Mouse (Mus musculus) ovary, postnatal 36 days (tissue): ENCODE measurements around the gene Cfap20.
A peak's percentile ranks its signal among the peaks of the same experiment; 100 is the strongest.

ENCODE experiments used
- DNase-seq: peaks from one replicate; pipeline ENCODE4 v3.0.0; 2022; ENCODE audit warnings: low spot score, mixed read lengths

Cfap20 gene

GRCm38 (mm10) chr8:95434686-95435439, at the start of gene Cfap20:
Gene Cfap20, minus strand, starts transcription at chr8:95434869.
- DNase-seq = peak; percentile 99

- DNase-seq = no peak
Observed at GRCm38 (mm10) chr8:95470008-95470407, 35.3 kb upstream of the Cfap20 start.

GRCm38 (mm10) chr8:95468995-95469394, 34.3 kb upstream of the Cfap20 start:
- DNase-seq = no peak

GRCm38 (mm10) chr8:95466543-95466942, 31.9 kb upstream of the Cfap20 start:
- no peak for DNase-seq

DNA sequence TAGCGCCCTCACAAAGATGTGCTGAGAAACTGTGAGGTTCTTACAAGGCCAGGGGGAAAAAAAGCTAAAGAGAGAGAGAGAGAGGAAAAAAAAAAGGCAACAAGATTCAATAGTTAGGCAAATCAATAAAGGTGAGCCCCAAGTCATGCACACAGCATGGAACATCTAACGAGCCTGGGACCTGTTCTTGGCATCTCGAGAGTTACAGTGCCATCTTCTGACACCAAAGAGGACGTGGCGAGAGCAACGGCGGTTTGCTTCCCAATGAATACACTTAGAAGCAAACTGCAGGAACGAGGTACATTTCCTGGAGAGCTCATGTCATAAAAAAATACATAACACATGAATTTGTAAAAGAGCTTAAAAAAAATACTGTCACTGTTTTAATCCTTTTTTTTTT, 17.8 kb upstream of the Cfap20 start:
- no peak for DNase-seq

DNA sequence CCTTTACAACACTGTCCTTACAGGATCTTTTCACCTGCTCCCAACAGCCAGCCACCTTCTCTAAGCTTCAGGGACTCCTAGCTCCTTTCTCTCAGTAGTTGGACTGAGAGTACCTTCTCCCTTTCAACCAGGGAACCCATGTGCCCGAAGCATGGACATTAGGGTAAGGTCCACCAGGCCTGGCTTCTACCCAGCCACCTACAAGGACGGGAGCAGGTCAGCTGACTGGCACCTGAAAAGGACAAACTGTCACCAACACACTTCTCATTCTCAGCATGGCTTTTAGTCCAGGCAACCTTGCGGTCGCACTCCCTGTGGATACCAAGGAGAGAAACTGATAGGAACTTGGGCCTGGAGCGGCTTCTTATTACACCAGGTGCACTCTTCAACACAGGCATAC, 15.6 kb upstream of the Cfap20 start:
- DNase-seq = no peak

DNA sequence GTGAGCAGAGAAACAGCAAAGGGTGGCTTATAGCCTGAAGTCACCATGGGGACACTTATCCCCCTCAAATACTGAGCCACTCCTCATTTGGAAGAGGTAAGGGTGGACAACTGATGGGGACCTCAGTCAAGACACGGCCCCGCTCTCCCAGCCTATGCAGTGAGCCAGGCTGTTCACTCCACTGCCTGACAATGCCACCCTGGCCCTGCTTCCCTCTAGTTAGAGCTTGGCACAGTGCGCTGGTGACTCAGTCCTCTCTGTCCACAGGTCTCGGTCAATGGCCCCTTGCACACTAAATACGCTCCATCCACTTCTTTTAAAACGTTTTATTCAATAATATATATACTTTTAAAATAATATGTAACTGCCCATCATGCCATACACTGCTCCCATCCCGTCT, 13.0 kb upstream of the Cfap20 start:
- no peak for DNase-seq

DNA sequence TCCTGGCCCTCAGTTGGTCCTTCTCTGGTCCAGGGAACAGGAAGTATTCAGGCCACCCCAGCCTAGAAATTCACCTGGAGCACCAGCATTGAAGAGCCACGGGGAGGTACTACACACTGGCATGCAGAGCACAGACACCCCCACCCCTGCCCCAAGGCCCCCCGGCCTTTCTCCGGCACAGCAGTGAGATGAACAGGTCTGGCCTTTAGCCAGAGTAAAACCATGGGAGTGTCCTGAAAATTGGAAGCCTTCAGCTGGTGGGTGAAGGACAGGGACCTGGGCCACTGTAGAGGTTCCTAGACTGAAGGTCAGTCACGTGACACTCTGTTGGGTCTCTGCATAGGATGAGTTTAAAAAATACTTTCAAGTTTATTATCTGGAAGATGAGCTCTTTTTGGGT, 10.4 kb upstream of the Cfap20 start:
- no peak for DNase-seq

- no peak for DNase-seq
Observed at GRCm38 (mm10) chr8:95441491-95442039, 6.9 kb upstream of the Cfap20 start.

DNA sequence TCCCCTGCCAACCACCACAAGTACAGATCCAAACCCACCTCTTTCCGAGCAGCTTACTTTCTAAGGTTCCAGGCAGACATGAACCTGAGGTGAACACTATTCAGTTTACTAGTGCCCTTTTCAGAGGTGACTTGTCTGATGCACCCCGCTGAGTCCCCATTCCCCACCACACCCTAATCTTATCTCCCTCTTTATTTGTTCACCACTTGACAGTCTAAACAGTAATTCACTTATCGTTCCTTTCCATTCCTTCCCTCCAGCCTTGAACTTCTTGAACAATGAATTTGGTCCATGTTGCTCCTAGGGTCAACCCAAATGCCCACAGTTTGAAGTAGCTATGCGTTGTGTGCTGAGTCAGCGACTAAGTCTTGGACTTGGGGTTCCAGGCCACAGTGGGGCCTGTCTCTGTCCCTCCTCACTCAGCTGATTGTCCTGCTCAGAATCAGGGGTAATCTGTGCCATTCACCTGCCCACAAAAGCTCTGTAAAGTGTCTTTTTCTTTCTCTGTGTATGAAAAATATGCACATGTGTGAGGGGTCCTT, 5.6 kb upstream of the Cfap20 start:
- DNase-seq = no peak

GRCm38 (mm10) chr8:95439421-95439820, 4.8 kb upstream of the Cfap20 start:
- no peak for DNase-seq

- DNase-seq = no peak
Observed at GRCm38 (mm10) chr8:95437341-95437992, 2.8 kb upstream of the Cfap20 start.

DNA sequence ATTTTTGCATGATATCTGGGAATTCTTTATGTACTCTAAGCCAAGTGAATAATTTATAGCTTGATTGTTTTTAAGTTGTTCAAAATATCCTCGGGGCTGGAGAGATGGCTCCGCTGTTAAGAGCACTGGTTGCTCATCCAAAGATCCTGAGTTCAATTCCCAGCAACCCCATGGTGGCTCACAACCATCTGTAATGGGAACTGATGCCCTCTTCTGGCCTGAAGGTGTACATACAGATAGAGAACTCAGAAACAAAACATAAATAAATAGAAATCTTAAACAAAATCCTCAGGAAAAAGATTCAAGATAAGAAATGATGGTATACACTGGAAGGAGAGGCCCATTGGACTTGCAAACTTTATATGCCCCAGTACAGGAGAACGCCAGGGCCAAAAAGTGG, 1.3 kb upstream of the Cfap20 start:
- no peak for DNase-seq

DNA sequence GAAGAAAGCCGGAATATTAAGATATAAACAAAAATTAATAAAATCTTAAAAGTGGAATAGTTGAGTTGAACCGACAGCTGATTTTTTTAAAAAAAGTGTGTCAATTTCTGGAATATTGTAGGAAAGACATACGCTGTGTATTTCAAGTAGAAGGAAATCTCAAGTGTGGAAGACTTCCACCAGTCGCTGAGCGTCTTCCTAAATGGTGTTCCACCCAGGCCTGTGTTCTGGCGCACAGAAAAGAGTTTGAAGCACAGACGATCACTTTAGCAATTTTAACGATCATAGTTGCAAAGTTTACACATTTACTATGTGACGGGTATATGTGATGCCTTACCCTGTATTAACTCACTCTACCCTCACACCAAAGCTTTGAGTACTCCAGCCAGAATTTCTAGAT, 802 bp upstream of the Cfap20 start:
- no peak for DNase-seq

- DNase-seq = no peak
Observed at GRCm38 (mm10) chr8:95434233-95434632, 436 bp downstream of the Cfap20 start.

- DNase-seq = no peak
Observed at GRCm38 (mm10) chr8:95433124-95433523, 1.5 kb downstream of the Cfap20 start.

DNA sequence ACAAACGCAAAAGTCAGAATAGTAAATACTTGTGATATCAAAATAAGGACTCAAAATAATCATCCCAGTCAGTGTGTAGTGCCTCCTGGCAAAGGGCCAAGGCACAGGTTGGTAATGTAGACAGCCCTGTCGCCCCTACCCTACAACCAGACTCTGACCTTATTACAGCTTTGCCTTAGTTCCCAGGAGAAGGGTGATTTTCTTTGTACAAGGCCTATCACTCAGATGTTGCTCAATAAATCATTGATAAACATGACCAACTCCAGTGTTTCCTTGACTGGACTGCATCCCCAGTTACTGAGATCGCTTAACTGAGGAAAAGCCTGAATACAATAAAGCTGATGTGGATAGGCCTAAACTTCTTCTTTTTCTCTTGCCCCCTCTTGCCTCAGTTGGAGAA, 2.2 kb downstream of the Cfap20 start:
- DNase-seq = no peak

- peak; percentile 56 for DNase-seq
Observed at GRCm38 (mm10) chr8:95429945-95430344, 4.7 kb downstream of the Cfap20 start.

GRCm38 (mm10) chr8:95427594-95428535, 6.8 kb downstream of the Cfap20 start:
- DNase-seq = peak; percentile 69

DNA sequence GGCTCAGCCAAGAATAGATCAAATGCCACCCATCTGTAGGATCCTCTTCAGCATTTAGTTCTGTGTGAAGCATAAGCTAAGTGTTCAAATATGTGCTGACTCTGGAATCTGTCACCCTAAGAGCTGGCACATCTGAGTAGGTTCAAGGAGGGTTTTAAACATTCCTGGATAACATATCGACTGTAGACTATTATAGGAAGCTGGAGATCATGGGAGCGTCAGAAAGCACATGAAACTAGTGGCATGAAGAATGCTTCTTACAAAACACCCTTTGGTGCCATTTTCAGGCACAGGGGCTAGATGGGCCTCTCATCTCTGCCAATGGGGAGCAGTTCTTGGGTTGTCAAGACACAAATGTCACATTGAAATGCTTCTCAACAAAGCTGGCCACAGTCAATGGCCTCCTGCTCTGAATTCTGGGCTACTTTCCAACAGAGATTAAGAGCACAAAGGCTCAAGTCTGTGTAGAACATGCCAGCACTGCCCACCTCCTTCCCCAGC, 7.8 kb downstream of the Cfap20 start:
- no peak for DNase-seq

GRCm38 (mm10) chr8:95424682-95425081, 10.0 kb downstream of the Cfap20 start:
- no peak for DNase-seq
